In the genomic region with DNA sequence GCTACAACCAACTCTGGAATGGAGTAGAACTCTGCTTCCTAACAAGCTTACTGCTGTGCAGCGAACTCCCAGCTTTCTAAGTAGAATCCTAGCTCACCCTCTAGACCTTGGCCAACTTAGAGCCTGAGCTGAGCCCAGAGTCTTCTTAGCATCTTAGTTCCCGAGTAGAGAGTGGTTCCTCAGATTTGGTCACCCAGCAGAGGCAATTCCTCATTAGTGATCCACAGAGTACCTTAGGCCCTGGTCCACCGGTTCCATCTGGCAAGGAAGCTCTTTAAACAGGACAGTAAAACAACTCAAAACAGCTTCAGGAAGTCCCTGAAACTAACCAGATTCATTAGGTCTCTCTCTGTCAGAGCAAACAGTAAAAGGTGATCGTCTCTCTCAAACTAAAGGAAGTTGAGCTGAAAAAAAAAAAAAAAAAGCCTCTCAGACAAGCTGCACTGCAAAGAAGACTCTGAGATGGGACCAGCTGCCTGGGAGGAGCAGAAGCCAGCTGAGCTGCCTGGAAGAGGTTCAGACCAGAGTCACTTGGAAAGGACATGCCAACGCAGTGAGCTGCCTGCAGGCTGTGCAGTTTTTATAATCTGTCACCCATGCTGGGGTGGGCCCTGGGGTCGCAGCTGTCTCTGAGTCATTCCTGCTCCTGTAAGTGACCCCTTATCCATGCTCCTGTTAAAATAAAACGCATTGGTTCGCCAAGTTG, we compare ENCODE assay signal across 8 mouse cellular contexts. TPM values are rescaled to one million over a fixed set of nuclear protein-coding genes. Genes with fewer than 3 reads are reported as not detected.
DNase-seq lines count a peak whose midpoint lies in the region; ATAC-seq lines count a peak whose summit lies in the region.

No protein-coding gene starts in this region.

- ATAC-seq in CD4-positive, CD25-positive, alpha-beta regulatory T cell, adult 4 months = no peak
- ATAC-seq in intestine, embryonic 16.5 days = peak; percentile 1; the same call in 1 of the 2 replicates
- no peak for ATAC-seq in stomach, embryonic 16.5 days (ENCODE audit: insufficient read depth, low FRiP score)

- H3K27me3 ChIP-seq in intestine, embryonic 16.5 days (replicated peaks; ENCODE audit: control insufficient read depth, insufficient read depth, low read length) = no peaks in the 10 kb centered on the region
- H3K27me3 ChIP-seq in midbrain, embryonic 10.5 days (ENCODE audit: low read depth, poor library complexity, severe bottlenecking) = no peaks in the 10 kb centered on the region
- no peaks in the 10 kb centered on the region for H3K27me3 ChIP-seq in stomach, embryonic 16.5 days (ENCODE audit: control insufficient read depth, insufficient read depth, low read length)

- H3K4me3 ChIP-seq in intestine, embryonic 16.5 days (ENCODE audit: low read length) = peak overlapping the region; percentile 100
- peak overlapping the region; percentile 72 for H3K4me3 ChIP-seq in midbrain, embryonic 10.5 days
- peak overlapping the region; percentile 100 for H3K4me3 ChIP-seq in stomach, embryonic 16.5 days (replicated peaks; ENCODE audit: low read length)

- no peaks in the 10 kb centered on the region for H3K36me3 ChIP-seq in intestine, embryonic 16.5 days (ENCODE audit: control insufficient read depth, insufficient read depth, low read length)
- H3K36me3 ChIP-seq in midbrain, embryonic 10.5 days = no peaks in the 10 kb centered on the region
- no peaks in the 10 kb centered on the region for H3K36me3 ChIP-seq in stomach, embryonic 16.5 days (ENCODE audit: control insufficient read depth, insufficient read depth, low read length)

- intact Hi-C loops in gastrocnemius, postnatal 14 days (cut with DNase I; ENCODE audit: low total_unique reads) = loop anchor here (10.0 kb wide), 3 partner anchors 94 to 154 kb away; a partner anchor contains a TSS
- intact Hi-C loops in left cerebral cortex, postnatal 25 days (cut with DNase I) = loop anchor here (1.0 to 5.0 kb wide), 3 partner anchors 97 to 153 kb away; no protein-coding TSS in a partner anchor

- peak overlapping the region; percentile 83 for H3K27ac ChIP-seq in intestine, embryonic 16.5 days (ENCODE audit: low read length)
- H3K27ac ChIP-seq in midbrain, embryonic 10.5 days (replicated peaks) = peak overlapping the region; percentile 97
- H3K27ac ChIP-seq in stomach, embryonic 16.5 days (ENCODE audit: low read length) = peak overlapping the region; percentile 74

- H3K9ac ChIP-seq in intestine, embryonic 16.5 days (ENCODE audit: low read depth, low read length) = peak overlapping the region; percentile 100
- H3K9ac ChIP-seq in stomach, embryonic 16.5 days (ENCODE audit: low read length) = peak overlapping the region; percentile 76

- WGBS in intestine, embryonic 16.5 days = 25% methylated on average over 8 of the region's 8 CpGs
- WGBS in midbrain, embryonic 10.5 days = 36% methylated on average over 8 of the region's 8 CpGs
- WGBS in stomach, embryonic 16.5 days = 25% methylated on average over 8 of the region's 8 CpGs

- H3K9me3 ChIP-seq in intestine, embryonic 16.5 days (ENCODE audit: control insufficient read depth, low read length) = peaks cover 3% of the 10 kb centered on the region; the same call in 1 of the 2 replicates
- H3K9me3 ChIP-seq in midbrain, embryonic 10.5 days (replicated peaks) = no peaks in the 10 kb centered on the region
- H3K9me3 ChIP-seq in stomach, embryonic 16.5 days (replicated peaks; ENCODE audit: control insufficient read depth, low read length) = no peaks in the 10 kb centered on the region

- peak overlapping the region; percentile 71 for H3K4me2 ChIP-seq in intestine, embryonic 16.5 days (ENCODE audit: low read depth, low read length)
- H3K4me2 ChIP-seq in stomach, embryonic 16.5 days (ENCODE audit: low read depth, low read length) = peak overlapping the region; percentile 65

- H3K4me1 ChIP-seq in intestine, embryonic 16.5 days (ENCODE audit: control insufficient read depth, insufficient read depth, low read length) = peaks cover 6% of the 10 kb centered on the region
- peaks cover 16% of the 10 kb centered on the region for H3K4me1 ChIP-seq in midbrain, embryonic 10.5 days
- peaks cover 7% of the 10 kb centered on the region for H3K4me1 ChIP-seq in stomach, embryonic 16.5 days (ENCODE audit: control insufficient read depth, insufficient read depth, low read length)

- DNase-seq in CD4-positive, CD25-positive, alpha-beta regulatory T cell, adult 2 months (ENCODE audit: low read depth, low spot score) = peak; percentile 44
- peak; percentile 64 to 65 for DNase-seq in cerebellum, postnatal 14 days
- DNase-seq in gastrocnemius, postnatal 14 days = peak; percentile 74
- peak; percentile 19 to 49 for DNase-seq in left cerebral cortex, postnatal 25 days (ENCODE audit: low spot score in 2 of 2)
- no peak for DNase-seq in midbrain, embryonic 10.5 days (ENCODE audit: low spot score)

RNA-seq across cellular contexts. Expression of a gene that starts 0.8 kb away (rescaled TPM):
- polyA plus RNA-seq in CD4-positive, CD25-positive, alpha-beta regulatory T cell, adult 4 months (2017; shearing (Covaris generic)) = 10 to 100 TPM; 55.0 to 55.1 TPM
- 100 to 1,000 TPM; 107 to 112 TPM for total RNA-seq in gastrocnemius, postnatal 14 days (2021)
- polyA plus RNA-seq in intestine, embryonic 16.5 days (2015; fragmentation: Nextera tagmentation; extraction: Ambion mirVana) = 78.6 and 81.8 TPM in 2 replicates
- total RNA-seq in left cerebral cortex, postnatal 25 days (2021) = 10 to 100 TPM; 30.7 to 31.6 TPM
- 36.7 and 38.0 TPM in 2 replicates for polyA plus RNA-seq in midbrain, embryonic 10.5 days (2016; fragmentation: Nextera tagmentation; extraction: Ambion mirVana)
- 54.4 and 63.1 TPM in 2 replicates for polyA plus RNA-seq in stomach, embryonic 16.5 days (2015; fragmentation: Nextera tagmentation; extraction: Ambion mirVana)

RNA-seq across cellular contexts. Expression of a gene that starts 1.2 kb away (rescaled TPM):
- polyA plus RNA-seq in CD4-positive, CD25-positive, alpha-beta regulatory T cell, adult 4 months (2017; shearing (Covaris generic)) = 10 to 100 TPM; 25.3 to 27.5 TPM
- 10 to 100 TPM; 12.4 to 12.6 TPM for total RNA-seq in gastrocnemius, postnatal 14 days (2021)
- polyA plus RNA-seq in intestine, embryonic 16.5 days (2015; fragmentation: Nextera tagmentation; extraction: Ambion mirVana) = 11.9 and 16.0 TPM in 2 replicates
- 10 to 100 TPM; 42.9 to 47.9 TPM for total RNA-seq in left cerebral cortex, postnatal 25 days (2021)
- 21.3 and 23.6 TPM in 2 replicates for polyA plus RNA-seq in midbrain, embryonic 10.5 days (2016; fragmentation: Nextera tagmentation; extraction: Ambion mirVana)
- polyA plus RNA-seq in stomach, embryonic 16.5 days (2015; fragmentation: Nextera tagmentation; extraction: Ambion mirVana) = 16.8 and 17.4 TPM in 2 replicates
